Mouse (Mus musculus) regulatory T cell (primary cell): Measurements from ENCODE around the gene Exoc8.

Source experiments
- in situ Hi-C: fragments of 300-600 bp; cut with MboI, MseI; formaldehyde crosslinking; loops from one replicate; pipeline ENCODE4 v1.15.1; 2025; ENCODE audit warnings: high pct_unique_total_duplicates

Gene Exoc8

GRCm38 (mm10) chr8:124853511-124853910 is 44.0 kb downstream of the Exoc8 start:
- in situ Hi-C loops: no loop called here

GRCm38 (mm10) chr8:124845573-124845972 is 51.9 kb downstream of the Exoc8 start:
- in situ Hi-C loops: no loop called here

DNA sequence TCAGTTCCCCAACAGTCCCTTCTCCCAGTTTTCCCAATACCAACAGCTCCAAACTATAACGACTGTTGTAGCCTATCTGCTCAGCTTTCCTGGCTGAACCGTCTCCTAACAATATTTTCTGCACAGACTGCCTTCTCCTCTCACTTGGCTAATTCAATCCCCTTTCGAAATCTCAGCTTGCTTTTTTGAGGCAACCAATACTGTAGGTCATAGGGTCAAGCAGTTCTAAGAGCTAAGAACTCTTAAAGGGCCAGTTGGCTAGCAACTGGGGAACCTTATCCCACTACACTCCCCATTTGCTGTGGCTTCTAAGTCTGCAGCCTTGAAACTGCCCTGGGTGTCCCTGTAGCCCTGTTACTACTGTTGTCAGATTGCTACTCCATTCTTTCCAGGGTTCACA is 52.4 kb downstream of the Exoc8 start:
- in situ Hi-C loops: no loop called here
